Mouse (Mus musculus) heart, embryonic 10.5 days (tissue): Measurements from ENCODE around the gene Ccr2. TPM values are rescaled to one million over a fixed set of nuclear protein-coding genes. Genes with fewer than 3 reads are reported as not detected.

Experiments used
- DNase-seq: peaks from one replicate; pipeline ENCODE4 v3.0.0-alpha.2; 2017; ENCODE audit warnings: low spot score
- H3K27ac ChIP-seq: fragments of 300-500 bp; sonication (generic); 2 replicates; pipeline ENCODE4 v1.5.1; 2016; ENCODE audit warnings: mild to moderate bottlenecking
- H3K27me3 ChIP-seq: fragments of 300-500 bp; sonication (generic); 2 replicates; pipeline ENCODE4 v1.6.1; 2016; ENCODE audit warnings: mild to moderate bottlenecking; ENCODE audit not compliant: poor library complexity, insufficient read depth, severe bottlenecking
- H3K36me3 ChIP-seq: fragments of 300-500 bp; sonication (generic); 2 replicates; pipeline ENCODE4 v1.6.1; 2016; ENCODE audit warnings: mild to moderate bottlenecking, moderate library complexity
- H3K4me1 ChIP-seq: fragments of 300-500 bp; sonication (generic); 2 replicates; pipeline ENCODE4 v1.6.1; 2016; ENCODE audit warnings: mild to moderate bottlenecking
- H3K4me3 ChIP-seq: fragments of 300-500 bp; sonication (generic); 2 replicates; pipeline ENCODE4 v1.5.1; 2016; ENCODE audit warnings: mild to moderate bottlenecking, moderate library complexity
- H3K9me3 ChIP-seq: fragments of 300-500 bp; sonication (generic); 2 replicates; pipeline ENCODE4 v1.6.1; 2016; ENCODE audit warnings: mild to moderate bottlenecking, moderate library complexity
- WGBS: fragments of 180-500 bp; shearing (Covaris S2); methylation state at CpG from one replicate; pipeline ENCODE4 v1.1.7; 2016; 5-methylcytosine and 5-hydroxymethylcytosine counted together
- polyA plus RNA-seq: library from polyadenylated mRNA; unstranded; fragments of >200 nt; fragmentation: Nextera tagmentation; extraction: Ambion mirVana; gene quantifications from 2 replicates; pipeline ENCODE4 v1.2.1, GENCODE M21; 2016

The Ccr2 gene
- polyA plus RNA-seq, 1 experiment from 2014 or later, result 0.09 TPM

DNA sequence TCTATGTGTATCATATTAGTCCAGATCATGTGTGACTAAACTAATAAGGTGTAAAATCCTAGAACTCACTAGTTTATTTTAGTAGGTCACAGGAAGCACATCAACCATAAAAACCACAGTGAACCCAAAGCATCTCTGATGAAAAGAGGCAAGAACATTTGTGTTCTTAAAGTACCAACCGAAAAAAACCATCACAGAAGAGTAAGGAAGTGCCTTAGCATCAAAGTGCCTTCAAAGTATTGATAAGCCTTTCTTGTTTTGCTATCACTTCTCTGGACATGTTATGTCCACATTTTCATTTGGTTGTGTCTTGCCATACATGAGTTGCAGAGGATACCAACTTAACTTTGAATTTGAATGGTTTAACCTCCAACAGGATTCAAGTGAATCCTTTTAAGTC, 1.4 kb upstream of the Ccr2 start:
- Histone ChIP-seq H3K27ac (no peak overlapping the region), H3K27me3 (no peaks in the 10 kb centered on the region), H3K9me3 (no peaks in the 10 kb centered on the region), H3K4me1 (no peaks in the 10 kb centered on the region), H3K4me3 (no peak overlapping the region), H3K36me3 (no peaks in the 10 kb centered on the region)
- WGBS, result 66% methylated on average over 1 of the region's 1 CpGs
- DNase-seq, result no peak

DNA sequence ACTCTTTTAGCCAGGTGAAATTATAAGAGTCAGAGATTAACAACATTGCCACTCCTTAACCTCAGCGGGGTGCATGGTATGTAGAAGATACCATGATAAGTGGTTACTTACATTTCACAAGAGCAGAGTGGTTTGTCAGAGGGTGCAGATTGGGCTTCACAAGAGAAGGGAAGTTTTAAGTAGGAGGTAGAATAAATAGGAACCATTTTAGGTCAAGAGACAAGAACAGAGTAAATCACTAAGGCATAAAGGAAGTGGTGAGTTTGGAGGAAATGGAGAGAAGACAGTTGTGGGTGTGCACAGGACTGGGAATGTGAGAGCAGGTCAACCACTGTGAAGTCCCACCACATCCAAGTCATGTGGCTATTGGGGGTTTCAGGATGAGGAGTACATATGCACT, 1.4 kb downstream of the Ccr2 start:
- Histone ChIP-seq H3K27me3 (no peaks in the 10 kb centered on the region), H3K4me3 (no peak overlapping the region), H3K36me3 (no peaks in the 10 kb centered on the region), H3K9me3 (no peaks in the 10 kb centered on the region), H3K4me1 (no peaks in the 10 kb centered on the region), H3K27ac (no peak overlapping the region)
- WGBS, result 59% methylated on average over 1 of the region's 1 CpGs
- DNase-seq, result no peak

DNA sequence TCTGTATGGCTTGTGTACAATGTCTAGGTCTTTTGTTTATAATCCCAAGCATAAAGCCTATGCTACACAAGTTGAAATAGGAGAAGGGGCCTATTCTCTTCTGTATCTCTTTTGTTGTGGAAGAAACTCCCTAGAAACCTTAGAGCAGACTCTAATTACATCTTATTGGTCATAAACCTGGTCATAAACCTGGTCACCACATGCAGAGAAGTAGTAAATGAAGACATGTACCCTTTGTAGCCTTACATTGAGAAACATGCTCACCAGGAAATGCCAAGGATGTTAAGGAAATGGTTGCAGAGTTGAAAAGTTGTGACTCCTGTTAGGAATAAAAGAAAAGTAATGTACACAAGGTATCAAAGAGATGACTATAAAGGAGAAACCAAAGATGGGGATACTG, 3.4 kb downstream of the Ccr2 start:
- H3K27me3 ChIP-seq, result no peaks in the 10 kb centered on the region
- DNase-seq, result no peak
- H3K4me3 ChIP-seq, result no peak overlapping the region
- no peaks in the 10 kb centered on the region for H3K9me3 ChIP-seq
- H3K36me3 ChIP-seq, result no peaks in the 10 kb centered on the region
- H3K4me1 ChIP-seq, result no peaks in the 10 kb centered on the region
- H3K27ac ChIP-seq, result no peak overlapping the region

DNA sequence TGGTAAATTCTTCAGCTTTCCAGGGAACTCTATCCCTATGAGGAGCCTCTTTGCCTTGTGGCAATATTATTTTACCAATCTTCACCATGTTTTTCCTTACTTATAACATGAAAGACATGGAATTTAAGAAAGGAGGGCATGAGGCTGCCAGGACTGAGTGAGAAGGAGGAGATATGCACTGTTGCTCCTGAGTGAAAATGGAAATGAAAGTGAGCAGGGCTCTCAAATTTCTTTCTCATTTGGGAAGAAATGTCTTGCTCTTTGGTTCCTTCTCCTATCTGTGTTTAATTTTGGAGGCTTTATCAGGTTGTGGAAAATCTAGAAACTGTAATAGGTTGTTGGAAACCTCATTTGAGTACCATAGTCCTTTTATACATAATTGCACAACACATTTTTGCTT, 5.5 kb downstream of the Ccr2 start:
- Histone ChIP-seq H3K4me3 (no peak overlapping the region), H3K36me3 (no peaks in the 10 kb centered on the region), H3K27me3 (no peaks in the 10 kb centered on the region), H3K27ac (no peak overlapping the region), H3K9me3 (no peaks in the 10 kb centered on the region), H3K4me1 (no peaks in the 10 kb centered on the region)
- no peak for DNase-seq

DNA sequence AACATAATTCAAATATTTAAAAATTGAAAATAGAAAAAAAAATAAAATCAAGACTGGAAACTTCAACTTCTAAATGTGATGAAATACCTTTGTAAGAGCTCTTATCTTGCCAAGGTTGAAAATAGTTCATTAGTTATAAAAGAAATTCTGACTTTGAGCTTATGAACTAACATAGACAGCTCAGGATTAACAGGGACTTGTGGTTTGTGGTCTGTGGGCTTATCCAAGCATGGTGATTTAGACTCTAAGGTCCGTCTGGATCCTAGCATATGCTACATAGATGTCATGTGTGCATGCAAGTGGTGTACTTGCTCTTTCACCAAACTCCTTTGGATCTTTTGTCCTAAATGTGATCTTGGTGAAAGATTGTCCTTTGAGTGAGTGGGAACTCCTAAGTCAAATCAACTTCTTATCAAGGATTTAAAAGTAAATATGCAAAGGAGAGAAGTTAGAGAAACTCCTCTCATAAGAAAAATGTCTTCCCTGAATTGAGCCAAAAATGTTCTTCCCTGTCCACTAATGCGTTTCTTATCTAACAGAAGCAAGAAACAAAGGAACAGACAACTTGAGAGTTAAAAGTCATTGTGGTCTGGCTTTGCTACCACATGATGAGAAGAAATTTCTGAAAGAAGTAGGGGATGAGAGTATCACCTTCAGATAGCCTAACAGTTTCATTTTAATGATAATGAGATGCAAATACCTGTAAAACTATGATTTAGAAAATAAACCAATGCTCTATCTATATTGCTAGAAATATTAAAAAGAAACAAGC, 6.8 kb downstream of the Ccr2 start:
- H3K27me3 ChIP-seq, result no peaks in the 10 kb centered on the region
- no peaks in the 10 kb centered on the region for H3K9me3 ChIP-seq
- no peak for DNase-seq
- no peaks in the 10 kb centered on the region for H3K36me3 ChIP-seq
- 60% methylated on average over 2 of the region's 2 CpGs for WGBS
- H3K27ac ChIP-seq, result no peak overlapping the region
- H3K4me1 ChIP-seq, result no peaks in the 10 kb centered on the region
- H3K4me3 ChIP-seq, result no peak overlapping the region

DNA sequence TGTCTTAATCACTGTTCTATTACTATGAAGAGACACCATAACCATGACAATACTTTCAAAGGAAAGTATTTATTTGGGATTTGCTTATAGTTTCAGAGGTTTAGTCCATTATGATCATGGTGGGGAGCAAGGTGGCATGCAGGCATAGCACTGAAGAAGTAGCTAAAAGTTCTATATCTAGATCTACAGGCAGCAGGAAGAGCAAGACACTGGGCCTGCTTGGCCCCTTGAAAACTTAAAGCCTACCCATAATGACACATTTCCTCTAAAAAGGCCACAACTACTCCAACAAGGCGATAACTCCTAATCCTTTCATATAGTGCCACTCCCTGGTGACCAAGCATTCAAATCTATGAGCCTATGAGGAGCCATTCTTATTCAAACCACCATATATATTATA, 10.2 kb downstream of the Ccr2 start:
- no peaks in the 10 kb centered on the region for H3K27me3 ChIP-seq
- H3K36me3 ChIP-seq, result no peaks in the 10 kb centered on the region
- WGBS, result 77% methylated on average over 1 of the region's 1 CpGs
- no peak overlapping the region for H3K4me3 ChIP-seq
- no peaks in the 10 kb centered on the region for H3K9me3 ChIP-seq
- H3K4me1 ChIP-seq, result no peaks in the 10 kb centered on the region
- no peak for DNase-seq
- no peak overlapping the region for H3K27ac ChIP-seq

DNA sequence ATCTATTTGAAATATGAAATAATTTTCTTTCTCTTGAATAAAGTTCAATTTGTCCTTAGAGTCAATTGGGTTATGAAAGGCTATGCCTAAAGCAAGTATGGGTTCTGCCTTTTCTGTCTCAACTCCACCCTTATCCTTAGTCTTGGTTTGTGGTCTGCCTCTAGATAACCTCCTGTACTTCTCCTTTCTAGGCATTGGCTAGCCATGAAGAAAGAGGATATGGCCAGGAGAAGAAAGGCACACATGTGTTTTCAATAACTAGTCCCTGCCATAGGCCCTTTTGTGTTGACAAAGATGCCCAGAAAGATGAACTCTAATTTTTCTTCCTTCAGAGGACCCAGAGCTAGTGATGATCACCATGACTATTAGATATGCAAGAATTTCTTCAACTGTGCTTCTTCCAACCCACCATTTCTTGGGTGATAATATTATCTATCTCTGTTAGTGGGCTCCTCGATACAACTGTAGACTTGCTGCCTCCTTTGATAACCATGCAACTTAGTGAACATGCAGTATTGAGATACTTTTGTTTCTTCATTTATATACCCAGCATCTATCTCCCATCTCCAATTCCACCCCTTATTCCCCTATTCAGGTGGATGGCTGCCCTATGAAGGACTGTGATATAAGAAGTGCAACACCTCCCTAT, 11.0 kb downstream of the Ccr2 start:
- no peaks in the 10 kb centered on the region for H3K36me3 ChIP-seq
- no peaks in the 10 kb centered on the region for H3K9me3 ChIP-seq
- no peak overlapping the region for H3K4me3 ChIP-seq
- 72% methylated on average over 1 of the region's 1 CpGs for WGBS
- H3K27ac ChIP-seq, result no peak overlapping the region
- H3K27me3 ChIP-seq, result no peaks in the 10 kb centered on the region
- no peak for DNase-seq
- H3K4me1 ChIP-seq, result no peaks in the 10 kb centered on the region

DNA sequence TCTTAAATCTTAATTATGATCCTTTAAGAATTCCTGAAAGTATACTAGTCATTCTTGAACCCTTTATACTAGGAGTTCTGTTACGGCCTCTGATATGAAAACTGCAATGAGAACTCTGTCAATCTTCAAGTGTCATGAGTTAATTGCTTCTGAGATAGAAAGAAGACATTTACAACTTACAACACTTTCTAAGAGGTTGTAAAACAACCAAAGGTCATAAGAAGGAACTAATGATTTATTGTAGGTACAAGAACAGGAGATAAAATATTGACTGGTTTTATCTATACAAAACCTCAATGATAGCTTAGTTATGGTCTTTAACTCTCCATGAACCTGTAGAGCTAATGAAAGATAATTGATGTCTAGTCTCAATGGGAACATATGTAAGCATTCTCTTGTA, 12.0 kb downstream of the Ccr2 start:
- no peak overlapping the region for H3K27ac ChIP-seq
- DNase-seq, result no peak
- no peaks in the 10 kb centered on the region for H3K4me1 ChIP-seq
- 79% methylated on average over 1 of the region's 1 CpGs for WGBS
- H3K36me3 ChIP-seq, result no peaks in the 10 kb centered on the region
- H3K9me3 ChIP-seq, result no peaks in the 10 kb centered on the region
- no peaks in the 10 kb centered on the region for H3K27me3 ChIP-seq
- H3K4me3 ChIP-seq, result no peak overlapping the region

DNA sequence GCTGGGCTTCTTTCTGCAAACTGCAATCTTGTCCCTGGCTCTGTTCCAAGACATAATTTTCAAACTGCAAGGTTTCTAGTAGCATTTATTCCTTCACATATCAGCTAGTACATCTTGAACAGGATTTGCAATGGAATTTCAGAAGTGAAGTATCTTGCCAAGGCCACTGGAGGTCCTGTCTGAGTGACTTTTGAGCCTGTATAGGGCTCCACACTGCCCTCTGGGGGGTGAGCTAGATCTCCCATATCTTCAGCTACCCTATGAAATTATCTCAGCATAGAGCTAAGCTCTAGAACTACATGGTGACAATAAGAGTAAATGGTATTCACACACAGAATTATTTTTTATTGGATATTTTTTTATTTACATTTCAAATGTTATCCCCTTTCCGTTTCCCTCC, 16.7 kb downstream of the Ccr2 start:
- H3K4me3 ChIP-seq, result no peak overlapping the region
- DNase-seq, result no peak
- H3K9me3 ChIP-seq, result no peaks in the 10 kb centered on the region
- no peak overlapping the region for H3K27ac ChIP-seq
- WGBS, result 89% methylated on average over 1 of the region's 1 CpGs
- H3K27me3 ChIP-seq, result no peaks in the 10 kb centered on the region
- H3K36me3 ChIP-seq, result no peaks in the 10 kb centered on the region
- H3K4me1 ChIP-seq, result no peaks in the 10 kb centered on the region

DNA sequence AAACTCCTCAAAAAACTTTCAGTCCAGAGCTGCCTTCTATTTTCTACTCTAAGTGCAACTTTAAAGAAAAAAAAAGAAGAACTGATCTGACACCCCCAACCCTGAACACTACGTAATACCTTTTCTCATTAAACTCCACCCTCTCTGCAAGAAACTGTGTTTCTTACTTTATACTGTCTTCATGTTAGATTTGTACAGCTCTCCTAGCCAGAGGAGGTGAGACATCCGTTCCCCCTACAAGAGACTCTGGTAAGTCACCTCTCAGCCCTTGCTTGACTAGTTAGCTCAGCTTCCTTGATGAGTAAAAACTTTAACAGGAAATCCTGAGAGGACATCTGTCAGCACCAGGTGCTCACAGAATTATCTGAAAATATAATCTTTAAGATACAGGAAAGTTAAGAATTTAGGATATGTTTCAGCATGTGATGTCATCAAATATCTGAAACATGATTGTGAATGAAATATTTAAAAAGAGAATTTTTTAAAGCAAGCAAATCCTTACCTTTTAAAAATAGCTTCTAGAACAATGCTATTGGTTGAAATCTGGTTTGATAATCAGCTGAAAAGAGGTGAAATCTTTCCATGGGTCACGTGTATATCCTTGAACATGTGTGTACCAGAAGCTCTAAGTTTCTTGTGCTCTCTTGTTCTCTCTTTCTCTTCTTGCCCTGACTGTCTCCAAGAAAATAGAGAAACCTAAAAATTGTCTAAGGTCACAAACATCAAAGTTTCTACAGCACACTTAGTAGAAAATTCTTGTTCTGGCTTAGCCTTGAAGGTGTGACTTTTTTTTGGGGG, 19.8 kb downstream of the Ccr2 start, which contains the start of gene Ccr5:
Gene Ccr5 (plus strand): TSS at position 157 of the 798 bp plus-strand sequence.
- no peaks in the 10 kb centered on the region; the same call in 1 of the 2 replicates for H3K4me1 ChIP-seq
- no peaks in the 10 kb centered on the region for H3K9me3 ChIP-seq
- H3K36me3 ChIP-seq, result no peaks in the 10 kb centered on the region
- WGBS, result 68% methylated on average over 3 of the region's 3 CpGs
- DNase-seq, result no peak
- no peak within 1 kb of the TSS for H3K4me3 ChIP-seq
- H3K27me3 ChIP-seq, result no peaks in the 10 kb centered on the region
- H3K27ac ChIP-seq, result no peak within 1 kb of the TSS

DNA sequence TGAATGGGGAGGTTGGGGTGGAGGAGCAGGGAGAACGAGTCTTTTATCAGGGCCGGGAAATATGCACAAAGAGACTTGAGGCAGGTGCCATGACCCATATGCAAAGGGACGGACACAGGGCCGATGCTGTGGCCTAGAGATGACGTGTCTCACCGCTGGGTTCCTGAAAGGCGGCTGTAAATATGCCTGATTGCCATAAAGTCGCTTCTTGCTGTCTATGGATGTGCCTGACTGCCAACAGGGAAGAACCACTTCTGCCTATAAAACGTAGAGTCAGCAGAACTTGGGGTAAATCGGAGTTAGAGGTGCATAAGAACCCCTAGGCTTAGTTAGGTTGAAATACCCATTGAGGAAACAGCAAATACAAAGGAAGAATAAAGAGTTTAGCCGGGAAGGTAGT, 23.8 kb downstream of the Ccr2 start:
- no peak for DNase-seq
- no peaks in the 10 kb centered on the region; the same call in 1 of the 2 replicates for H3K4me1 ChIP-seq
- H3K9me3 ChIP-seq, result no peaks in the 10 kb centered on the region
- no peak overlapping the region for H3K27ac ChIP-seq
- no peak overlapping the region for H3K4me3 ChIP-seq
- no peaks in the 10 kb centered on the region for H3K36me3 ChIP-seq
- H3K27me3 ChIP-seq, result no peaks in the 10 kb centered on the region
- WGBS, result 80% methylated on average over 11 of the region's 11 CpGs

DNA sequence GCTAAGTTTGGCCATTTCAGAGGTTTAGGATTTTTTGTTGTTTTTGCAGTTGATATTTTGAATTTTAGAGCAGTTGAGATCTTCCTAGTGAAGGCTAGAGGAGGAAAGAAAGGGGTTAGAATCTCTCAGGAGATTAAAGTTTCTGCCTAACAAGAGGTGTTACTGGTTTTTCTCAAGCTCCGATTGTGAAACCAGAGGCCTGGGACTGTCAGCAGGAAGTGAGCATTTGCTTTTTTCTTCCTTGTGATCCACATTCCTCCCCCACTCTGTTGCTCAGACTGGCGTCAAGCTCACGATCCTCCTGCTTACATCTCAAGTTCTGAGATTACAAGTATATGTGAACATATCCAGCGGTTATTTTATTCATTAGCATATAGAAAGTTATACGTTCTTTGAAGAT, 24.6 kb downstream of the Ccr2 start:
- H3K27ac ChIP-seq, result peak overlapping the region; percentile 54; the same call in 1 of the 2 replicates
- no peak for DNase-seq
- WGBS, result 22% methylated on average over 5 of the region's 5 CpGs

DNA sequence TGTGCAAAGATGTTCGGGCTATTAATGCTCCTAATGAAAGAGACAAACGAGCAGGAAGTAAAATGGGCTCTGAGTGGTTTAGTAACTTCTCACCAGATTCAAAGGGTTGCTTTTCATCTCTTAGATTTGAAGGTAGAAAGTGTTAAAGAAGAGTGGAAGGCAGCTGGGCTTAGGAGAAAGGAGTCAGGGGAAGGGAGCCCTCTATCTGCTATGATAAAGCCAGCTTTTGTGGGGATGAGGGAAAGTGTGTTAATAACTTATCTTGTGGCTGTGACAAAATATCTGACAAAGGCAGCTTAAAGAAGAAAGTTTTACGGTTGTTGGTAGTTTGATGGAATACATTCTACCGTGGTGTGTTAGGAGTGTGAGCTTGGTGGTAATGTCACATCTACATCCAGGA, 25.7 kb downstream of the Ccr2 start:
- no peaks in the 10 kb centered on the region for H3K36me3 ChIP-seq
- no peak overlapping the region for H3K4me3 ChIP-seq
- H3K27me3 ChIP-seq, result no peaks in the 10 kb centered on the region
- WGBS, result 38% methylated on average over 4 of the region's 4 CpGs
- 0 out of 2 replicates have a peak overlapping the region, but pooled peaks have one; percentile 16 for H3K27ac ChIP-seq
- H3K4me1 ChIP-seq, result no peaks in the 10 kb centered on the region; the same call in 1 of the 2 replicates
- DNase-seq, result no peak
- H3K9me3 ChIP-seq, result no peaks in the 10 kb centered on the region

More for the DNA sequence above, 24.6 kb downstream of the Ccr2 start:
- no peaks in the 10 kb centered on the region for H3K27me3 ChIP-seq
- no peaks in the 10 kb centered on the region for H3K9me3 ChIP-seq
- H3K4me1 ChIP-seq, result no peaks in the 10 kb centered on the region; the same call in 1 of the 2 replicates
- H3K36me3 ChIP-seq, result no peaks in the 10 kb centered on the region
- H3K4me3 ChIP-seq, result no peak overlapping the region
